Mouse (Mus musculus) forebrain, embryonic 14.5 days (tissue): ENCODE measurements around the gene Pdzk1ip1. TPM values are rescaled to one million over a fixed set of nuclear protein-coding genes. Genes with fewer than 3 reads are reported as not detected.

Experiments
- ATAC-seq: fragments of 200-750 bp; cut with Nextera tagmentation; 2 replicates; pipeline ENCODE4 v1.8.0; 2017; ENCODE audit warnings: mild to moderate bottlenecking, moderate library complexity
- DNase-seq: peaks from one replicate; pipeline ENCODE4 v3.0.0-alpha.2; 2015; ENCODE audit warnings: low spot score
- H3K27ac ChIP-seq: fragments of 300-500 bp; sonication (generic); 2 replicates; pipeline ENCODE4 v1.5.1; 2014; ENCODE audit warnings: low read depth, mild to moderate bottlenecking, control low read depth, low read length, moderate library complexity
- H3K27me3 ChIP-seq: fragments of 300-500 bp; sonication (generic); replicated peaks from 2 replicates; pipeline ENCODE4 v1.6.1; 2014; ENCODE audit warnings: low read length, control low read depth, mixed read lengths; ENCODE audit not compliant: control insufficient read depth, insufficient read depth
- H3K36me3 ChIP-seq: fragments of 300-500 bp; sonication (generic); 2 replicates; pipeline ENCODE4 v1.6.1; 2014; ENCODE audit warnings: low read length, control low read depth; ENCODE audit not compliant: control insufficient read depth, insufficient read depth
- H3K4me1 ChIP-seq: fragments of 300-500 bp; sonication (generic); 2 replicates; pipeline ENCODE4 v1.6.1; 2014; ENCODE audit warnings: antibody characterized with exemption, low read length, control low read depth; ENCODE audit not compliant: control insufficient read depth, insufficient read depth
- H3K4me2 ChIP-seq: fragments of 300-500 bp; sonication (generic); 2 replicates; pipeline ENCODE4 v1.6.1; 2014; ENCODE audit warnings: mild to moderate bottlenecking, control low read depth, low read length
- H3K4me3 ChIP-seq: fragments of 300-500 bp; sonication (generic); 2 replicates; pipeline ENCODE4 v1.5.1; 2014; ENCODE audit warnings: low read depth, low read length, control low read depth
- H3K9ac ChIP-seq: fragments of 300-500 bp; sonication (generic); 2 replicates; pipeline ENCODE4 v1.6.1; 2014; ENCODE audit warnings: mild to moderate bottlenecking, low read length, control low read depth, moderate library complexity
- H3K9me3 ChIP-seq: fragments of 300-500 bp; sonication (generic); replicated peaks from 2 replicates; pipeline ENCODE4 v1.6.1; 2016; ENCODE audit warnings: low read length, control low read depth, mixed read lengths; ENCODE audit not compliant: control insufficient read depth
- WGBS: fragments of 180-500 bp; shearing (Covaris S2); extraction: QIAGEN DNeasy Blood & Tissue Kit; methylation state at CpG from one replicate; pipeline ENCODE4 v1.1.7; 2014; 5-methylcytosine and 5-hydroxymethylcytosine counted together
- polyA plus RNA-seq: library from polyadenylated mRNA; unstranded; fragments of >200 nt; fragmentation: Nextera tagmentation; extraction: Ambion mirVana; gene quantifications from 2 replicates; pipeline ENCODE4 v1.2.1, GENCODE M21; 2014

Pdzk1ip1 gene
- polyA plus RNA-seq, 1 experiment from 2014 or later: 0.65 TPM

GRCm38 (mm10) chr4:115123507-115123906 lies 35.0 kb downstream of the Pdzk1ip1 start:
- no peak for ATAC-seq
- H3K4me3 ChIP-seq: no peak overlapping the region
- no peak overlapping the region for H3K27ac ChIP-seq
- WGBS: 47% methylated on average over 2 of the region's 2 CpGs
- H3K4me1 ChIP-seq: no peaks in the 10 kb centered on the region
- DNase-seq: no peak
- H3K9ac ChIP-seq: no peak overlapping the region
- no peaks in the 10 kb centered on the region for H3K9me3 ChIP-seq
- H3K4me2 ChIP-seq: no peak overlapping the region
- H3K27me3 ChIP-seq: no peaks in the 10 kb centered on the region
- no peaks in the 10 kb centered on the region for H3K36me3 ChIP-seq

- Histone ChIP-seq H3K27me3 (no peaks in the 10 kb centered on the region), H3K27ac (no peak overlapping the region), H3K9ac (no peak overlapping the region), H3K4me1 (no peaks in the 10 kb centered on the region), H3K4me2 (no peak overlapping the region), H3K9me3 (no peaks in the 10 kb centered on the region), H3K36me3 (no peaks in the 10 kb centered on the region), H3K4me3 (no peak overlapping the region)
- no peak for ATAC-seq
- no peak for DNase-seq
Measured at GRCm38 (mm10) chr4:115124713-115125112, 36.2 kb downstream of the Pdzk1ip1 start.

GRCm38 (mm10) chr4:115133085-115133484 lies 44.6 kb downstream of the Pdzk1ip1 start:
- H3K9ac ChIP-seq: no peak overlapping the region
- H3K4me1 ChIP-seq: no peaks in the 10 kb centered on the region

DNA sequence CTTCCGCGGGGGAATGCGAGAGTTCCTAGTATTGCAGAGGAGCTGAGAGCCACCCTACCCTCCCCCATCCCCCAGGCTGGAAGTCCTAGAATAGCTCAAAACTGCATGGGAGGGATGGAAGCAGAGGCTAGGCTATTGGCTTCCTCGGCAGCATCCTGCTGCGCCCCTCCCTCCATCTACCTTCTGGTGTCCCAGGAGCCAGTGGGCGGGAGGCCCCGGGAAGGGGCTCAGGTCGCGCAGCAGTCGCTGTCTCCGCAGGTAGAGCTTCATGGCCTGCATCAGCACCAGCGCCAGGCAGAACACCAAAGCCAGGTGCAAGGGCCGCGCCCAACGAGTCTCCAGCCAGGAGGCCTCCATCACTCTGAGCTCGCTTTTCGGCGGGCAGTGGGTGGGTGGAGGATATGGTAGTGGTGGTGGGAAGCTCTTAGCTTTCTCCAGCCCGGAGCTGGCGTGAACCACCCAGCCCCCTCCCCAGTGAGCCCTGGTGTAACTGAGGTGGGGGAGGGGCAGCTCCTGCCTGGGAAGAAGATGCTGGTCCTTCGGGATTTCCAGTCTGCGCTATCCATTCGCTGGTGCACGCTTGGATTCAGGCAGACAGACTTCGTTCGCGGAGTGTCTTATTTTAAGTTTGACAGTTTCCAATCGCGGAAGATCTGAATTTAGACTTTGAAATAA lies 45.2 kb downstream of the Pdzk1ip1 start, which contains the start of gene Cyp4x1:
Cyp4x1 (minus strand) TSS at position 661 of the 675 bp plus-strand sequence.
- Histone ChIP-seq H3K9ac (peak within 1 kb of the TSS; percentile 56), H3K4me1 (no peaks in the 10 kb centered on the region), H3K9me3 (no peaks in the 10 kb centered on the region), H3K27me3 (0 out of 2 replicates have a peak, but pooled peaks cover 10% of the 10 kb centered on the region), H3K27ac (peak within 1 kb of the TSS; percentile 58), H3K4me2 (peak within 1 kb of the TSS; percentile 69), H3K36me3 (no peaks in the 10 kb centered on the region), H3K4me3 (peak within 1 kb of the TSS; percentile 42)
- under 1% methylated on average over 29 of the region's 29 CpGs for WGBS
- DNase-seq (peak; percentile 60), ATAC-seq (peak; percentile 86)

More at GRCm38 (mm10) chr4:115133085-115133484, 44.6 kb downstream of the Pdzk1ip1 start:
- H3K9me3 ChIP-seq: no peaks in the 10 kb centered on the region
- H3K4me2 ChIP-seq: peak overlapping the region; percentile 69
- peak overlapping the region; percentile 42 for H3K4me3 ChIP-seq
- H3K27ac ChIP-seq: no peak overlapping the region
- 0 out of 2 replicates have a peak, but pooled peaks cover 10% of the 10 kb centered on the region for H3K27me3 ChIP-seq
- ATAC-seq (no peak), DNase-seq (no peak)
- H3K36me3 ChIP-seq: no peaks in the 10 kb centered on the region
- WGBS: 11% methylated on average over 5 of the region's 5 CpGs

- ATAC-seq: peak; percentile 36
- H3K4me3 ChIP-seq: peak overlapping the region; percentile 42
- no peak for DNase-seq
- H3K9ac ChIP-seq: peak overlapping the region; percentile 56; the same call in 1 of the 2 replicates
- no peaks in the 10 kb centered on the region for H3K4me1 ChIP-seq
- WGBS: 12% methylated on average over 7 of the region's 7 CpGs
- H3K27ac ChIP-seq: no peak overlapping the region
- no peaks in the 10 kb centered on the region for H3K9me3 ChIP-seq
- 0 out of 2 replicates have a peak, but pooled peaks cover 10% of the 10 kb centered on the region for H3K27me3 ChIP-seq
- peak overlapping the region; percentile 69 for H3K4me2 ChIP-seq
- H3K36me3 ChIP-seq: no peaks in the 10 kb centered on the region
Measured at GRCm38 (mm10) chr4:115134296-115134630, 45.8 kb downstream of the Pdzk1ip1 start.

Other genes with a start within 250 kb of the Pdzk1ip1 start
- 0.27 and 0.38 TPM in 2 replicates for gene Foxd2, start 179.8 kb upstream of the Pdzk1ip1 start, polyA plus RNA-seq
- not detected in 2 replicates for gene Foxe3, start 162.7 kb upstream of the Pdzk1ip1 start, polyA plus RNA-seq
- gene Cmpk1, start 101.5 kb upstream of the Pdzk1ip1 start, polyA plus RNA-seq: 165 and 189 TPM in 2 replicates
- gene Stil, start 88.5 kb upstream of the Pdzk1ip1 start, polyA plus RNA-seq: 8.2 and 8.8 TPM in 2 replicates
- gene Tal1, start 32.3 kb upstream of the Pdzk1ip1 start, polyA plus RNA-seq: 1.0 and 1.1 TPM in 2 replicates
- gene Cyp4x1, start 45.6 kb downstream of the Pdzk1ip1 start, polyA plus RNA-seq: 2.5 and 4.0 TPM in 2 replicates
- not detected in 2 replicates for gene Cyp4a29, start 153.4 kb downstream of the Pdzk1ip1 start, polyA plus RNA-seq
- gene Cyp4a12a, start 210.3 kb downstream of the Pdzk1ip1 start, polyA plus RNA-seq: not detected in 2 replicates